In genomic region chr13:11294689-11295088, GRCm38 (mm10) we compare ENCODE assay signal across 12 mouse cellular contexts.
DNase-seq lines count a peak whose midpoint lies in the region.
"Had no signal": no experiment of that assay in that cellular context is flagged by ENCODE, and none has a peak within 500 bp of the region (broad histone marks: within the 10 kb centered on the region; RNA-seq: fewer than 3 reads in every experiment).

No protein-coding gene starts in this region.

- peak; percentile 33 to 62 for DNase-seq in frontal cortex, adult 2 months (ENCODE audit: extremely low spot score in 1 of 2, low spot score in 1 of 2)
- no peak for DNase-seq in frontal cortex, postnatal 10 days (ENCODE audit: low spot score in 2 of 2)
- DNase-seq in brain, adult 2 months (ENCODE audit: low read depth, low spot score), result peak; percentile 89
- peak; percentile 28 for DNase-seq in brain, embryonic 18.5 days (ENCODE audit: low read depth, low spot score)
- peak; percentile 15 to 44 for DNase-seq in left cerebral cortex, adult 9 months (ENCODE audit: low spot score in 2 of 2)
- DNase-seq in spleen, adult 18-20 months, result no peak
- no peak for DNase-seq in gastrocnemius, postnatal 4 days (ENCODE audit: low spot score in 2 of 2)
- DNase-seq: heart, adult 11 months; heart, postnatal 14 days; kidney, postnatal 36 days; lung, adult 2 months; thymus, postnatal 4 days had no signal

Comparison
In these comparisons a context has a peak if more than half of its experiments do, and no peak if none do; other contexts are left out.
1. DNase-seq: peak in frontal cortex, adult 2 months (2 of 2), brain, adult 2 months (single experiment), brain, embryonic 18.5 days (single experiment) and left cerebral cortex, adult 9 months (2 of 2); none in frontal cortex, postnatal 10 days (0 of 2), spleen, adult 18-20 months (0 of 2) and gastrocnemius, postnatal 4 days (0 of 2).